Mouse (Mus musculus) induced T-regulatory cell, adult 2 months (primary cell): ENCODE results near the gene Mindy4.

ENCODE experiments used
- DNase-seq: peaks from one replicate; pipeline ENCODE4 v3.0.0-alpha.2; 2012; ENCODE audit warnings: low read depth

Gene Mindy4

DNA sequence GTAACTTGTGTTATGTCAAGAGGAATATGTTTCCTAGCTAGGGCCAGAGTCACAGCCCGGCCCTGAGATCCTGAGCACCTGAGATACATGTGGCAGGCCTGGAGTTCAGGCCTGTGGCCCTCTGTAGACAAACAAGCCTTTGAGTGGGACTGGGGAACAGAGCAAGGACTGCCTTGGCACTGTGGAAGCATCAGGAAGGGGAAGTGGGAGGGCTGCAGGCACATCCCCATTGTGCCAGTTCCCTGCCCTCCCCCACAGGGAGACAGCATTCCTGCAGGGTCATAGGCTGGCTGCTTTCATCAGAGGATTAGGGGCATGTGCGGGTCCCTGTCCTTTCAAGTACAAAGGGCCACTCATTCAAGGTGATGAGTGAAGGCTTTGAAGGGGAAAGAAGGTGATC is 107.0 kb downstream of the Mindy4 start:
- no peak for DNase-seq

- no peak for DNase-seq
These were observed 108.8 kb downstream of the Mindy4 start for GRCm38 (mm10) chr6:55311962-55312361.

DNA sequence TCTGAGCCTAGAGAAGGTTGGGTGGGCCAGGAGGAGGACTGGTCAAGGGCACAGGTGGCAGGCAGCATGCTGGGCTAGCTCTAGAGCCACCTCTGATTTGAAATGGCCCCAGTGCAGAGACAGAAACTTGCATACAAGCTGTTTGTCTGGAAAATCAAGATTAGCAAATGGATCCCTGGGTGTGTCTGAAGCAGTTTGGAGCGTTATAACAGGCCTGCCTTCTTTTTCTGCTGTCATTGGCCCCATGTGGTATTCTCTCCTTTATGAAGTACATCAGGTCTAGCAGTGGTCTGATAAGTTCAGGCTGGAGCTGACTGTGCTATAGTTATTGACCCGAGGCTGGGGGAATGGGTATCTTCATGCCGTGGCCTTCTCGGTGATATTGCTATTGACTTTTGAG is 110.7 kb downstream of the Mindy4 start:
- DNase-seq: no peak

- DNase-seq: no peak
These were observed 111.4 kb downstream of the Mindy4 start for GRCm38 (mm10) chr6:55314628-55315027.

- no peak for DNase-seq
These were observed 115.4 kb downstream of the Mindy4 start for GRCm38 (mm10) chr6:55318597-55318996.

- DNase-seq: no peak
These were observed 116.7 kb downstream of the Mindy4 start for GRCm38 (mm10) chr6:55319585-55320551.

GRCm38 (mm10) chr6:55320894-55321293 is 117.7 kb downstream of the Mindy4 start:
- DNase-seq: no peak

- DNase-seq: no peak
These were observed 118.3 kb downstream of the Mindy4 start for GRCm38 (mm10) chr6:55321518-55321917.

GRCm38 (mm10) chr6:55322980-55323379 is 119.8 kb downstream of the Mindy4 start:
- no peak for DNase-seq

GRCm38 (mm10) chr6:55323908-55324634 is 120.9 kb downstream of the Mindy4 start:
- no peak for DNase-seq

DNA sequence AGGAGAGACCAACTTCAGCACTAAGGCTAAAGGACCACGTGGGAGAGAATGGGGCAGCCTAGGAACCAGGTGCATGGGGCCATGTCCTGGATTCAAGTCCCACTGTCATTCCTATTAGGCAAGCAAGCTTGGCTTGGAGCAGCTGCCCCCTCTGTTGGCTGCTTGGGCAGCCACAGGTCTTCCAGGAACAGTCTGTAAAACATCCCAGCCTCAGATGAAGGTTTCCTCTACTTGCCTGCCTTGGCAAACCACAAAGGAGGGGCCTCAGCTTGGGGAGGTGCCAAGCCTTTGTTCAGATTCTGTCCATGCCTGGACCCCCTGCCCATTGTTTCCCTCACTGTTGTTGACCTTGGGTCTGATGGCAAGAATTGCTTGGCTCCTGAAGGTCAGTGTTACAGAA is 121.6 kb downstream of the Mindy4 start:
- DNase-seq: no peak

GRCm38 (mm10) chr6:55326299-55326698 is 123.1 kb downstream of the Mindy4 start:
- DNase-seq: no peak

DNA sequence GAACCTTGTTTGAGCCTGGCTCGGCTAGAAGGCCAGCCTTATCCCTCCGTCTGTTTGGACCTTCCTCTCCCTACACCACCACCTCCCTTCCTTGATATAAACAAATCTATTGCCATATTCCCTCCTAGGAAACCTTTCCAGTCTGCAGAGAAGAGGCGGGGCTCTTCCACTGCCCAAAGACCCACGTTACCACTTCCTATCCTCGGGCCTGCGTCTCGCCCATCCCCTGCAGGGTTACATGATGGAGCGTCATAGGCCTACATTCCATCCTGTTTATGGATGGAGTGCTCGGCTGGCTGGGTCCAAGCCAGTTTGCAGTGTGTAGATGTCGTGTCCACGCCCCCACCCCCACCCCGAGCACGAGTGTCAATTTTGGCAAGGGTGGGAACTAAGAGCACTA is 124.1 kb downstream of the Mindy4 start:
- no peak for DNase-seq

- no peak for DNase-seq
These were observed 125.0 kb downstream of the Mindy4 start for GRCm38 (mm10) chr6:55328179-55328578.

DNA sequence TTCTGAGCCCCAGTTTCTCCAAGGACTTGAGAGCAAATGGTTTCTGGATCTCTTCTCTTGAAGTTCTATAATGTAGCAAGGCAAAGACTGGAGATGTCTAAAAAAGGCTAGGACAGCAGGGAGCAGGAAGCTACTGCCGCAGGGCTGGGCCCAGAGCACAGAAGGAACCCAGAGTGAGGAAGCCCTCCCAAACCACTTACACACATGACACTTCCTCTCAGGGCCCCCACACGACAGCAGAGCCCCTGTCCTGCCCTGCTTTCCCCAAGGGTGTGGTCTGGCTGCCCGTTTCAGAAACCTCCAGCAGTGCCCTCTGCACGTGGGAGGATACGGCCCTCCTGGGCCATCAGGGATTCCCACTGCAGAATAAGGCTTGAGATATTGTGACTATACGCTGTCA is 128.1 kb downstream of the Mindy4 start:
- DNase-seq: no peak

- no peak for DNase-seq
These were observed 129.1 kb downstream of the Mindy4 start for GRCm38 (mm10) chr6:55332100-55332772.

DNA sequence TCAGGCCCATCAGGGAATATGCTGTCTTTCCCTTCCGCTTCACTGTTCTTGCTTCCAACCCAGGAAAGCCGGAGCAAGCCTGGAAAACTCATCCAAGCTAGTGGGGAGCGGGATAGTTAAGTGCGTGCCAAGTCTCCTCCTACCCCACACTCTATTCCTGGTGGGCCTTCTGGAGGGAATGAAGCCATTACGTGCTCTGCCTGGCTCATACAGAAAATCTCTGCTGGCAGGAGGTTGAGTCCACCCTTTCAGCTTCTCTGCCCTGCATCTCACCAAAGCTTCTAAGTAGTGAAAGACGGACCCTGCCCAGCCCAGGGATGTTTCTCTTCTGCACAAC is 129.6 kb downstream of the Mindy4 start:
- no peak for DNase-seq

- DNase-seq: no peak
These were observed 132.9 kb downstream of the Mindy4 start, which contains the start of gene Aqp1 for GRCm38 (mm10) chr6:55335989-55336514. Gene Aqp1, plus strand, starts transcription at chr6:55336432.

- DNase-seq: no peak
These were observed 134.1 kb downstream of the Mindy4 start for GRCm38 (mm10) chr6:55337242-55337641.

- DNase-seq: no peak
These were observed 134.9 kb downstream of the Mindy4 start for GRCm38 (mm10) chr6:55338077-55338476.

DNA sequence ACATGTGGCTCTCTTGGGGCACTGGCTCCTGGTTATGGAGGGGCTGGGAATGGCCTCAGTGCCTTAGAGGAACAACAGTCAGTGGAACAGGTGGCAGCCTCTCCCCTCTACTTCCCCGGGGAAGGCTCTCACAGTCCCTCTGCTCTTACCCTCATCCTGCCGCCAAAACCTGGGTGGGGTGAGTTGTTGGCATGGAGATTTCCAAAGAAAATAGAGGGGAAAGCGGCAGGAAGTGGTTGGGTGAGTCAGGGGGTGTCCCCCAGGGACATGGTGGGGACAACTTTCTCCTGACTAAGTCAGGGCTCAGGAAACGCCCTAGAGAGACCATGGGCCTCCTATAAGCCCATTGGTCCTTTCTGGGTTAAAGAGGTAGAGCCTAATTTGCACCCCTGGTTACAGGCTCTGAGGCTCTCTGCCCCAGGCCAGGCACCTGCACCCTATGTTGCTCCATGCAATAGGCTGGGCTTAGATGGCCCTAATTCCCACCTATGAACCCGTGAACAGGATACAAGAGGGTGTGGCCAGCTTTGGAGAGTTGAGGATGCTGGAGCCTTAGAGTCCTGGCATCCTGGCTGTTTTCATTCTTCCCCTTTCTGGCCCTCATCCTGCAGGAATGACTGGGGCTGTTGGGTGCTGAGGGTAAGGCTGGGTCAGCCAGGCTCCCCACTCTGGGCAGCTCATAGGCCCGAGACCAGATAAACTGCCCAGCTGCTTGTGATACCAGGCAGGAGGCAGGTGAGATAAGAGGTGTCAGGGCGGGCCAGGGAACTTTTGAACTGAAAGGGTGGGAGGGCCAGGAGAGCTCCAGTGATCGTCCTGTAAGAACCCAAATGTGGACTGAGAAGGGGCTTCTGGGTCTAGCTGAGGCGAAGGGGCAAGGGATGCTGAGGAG is 136.0 kb downstream of the Mindy4 start:
- no peak for DNase-seq
